Mouse (Mus musculus) T-helper 2 cell (primary cell): ENCODE results near the gene Ankrd33.

Experiments
- in situ Hi-C: fragments of 300-600 bp; cut with MboI, MseI; formaldehyde crosslinking; loops from one replicate; pipeline ENCODE4 v1.15.1; 2025; ENCODE audit warnings: high pct_unique_total_duplicates

Ankrd33 gene

DNA sequence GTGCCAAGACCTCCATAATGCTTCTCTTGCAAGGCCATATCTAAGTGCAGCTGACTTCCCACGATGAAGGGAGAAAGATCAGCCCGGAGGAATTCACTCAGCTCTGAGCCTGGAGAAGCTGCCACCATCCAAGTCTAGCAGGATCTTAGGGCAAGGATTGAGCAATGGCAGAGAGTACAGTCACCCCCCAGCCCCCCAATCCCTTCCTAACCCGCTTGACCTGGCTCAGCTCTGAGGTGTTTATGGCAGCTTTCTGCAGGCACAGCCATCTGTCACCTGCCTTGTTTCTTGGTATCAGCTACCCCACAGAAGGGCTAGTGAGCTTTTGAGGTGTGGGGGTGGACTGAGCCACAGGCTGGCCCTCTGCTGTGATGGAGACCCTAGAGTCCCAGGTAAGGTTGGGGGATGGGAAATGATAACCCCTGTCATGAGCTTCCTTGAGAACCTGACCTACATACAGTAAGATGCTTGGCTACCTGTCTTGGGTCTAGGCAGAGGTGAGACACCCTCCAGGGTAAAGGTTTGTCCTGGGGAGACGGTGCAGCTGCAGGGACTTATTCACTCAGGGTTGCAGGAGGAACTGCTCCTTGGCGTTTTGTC is at the start of gene Ankrd33:
Ankrd33 (plus strand) TSS at position 245 of the 600 bp plus-strand sequence.
- in situ Hi-C loops: no loop called here

DNA sequence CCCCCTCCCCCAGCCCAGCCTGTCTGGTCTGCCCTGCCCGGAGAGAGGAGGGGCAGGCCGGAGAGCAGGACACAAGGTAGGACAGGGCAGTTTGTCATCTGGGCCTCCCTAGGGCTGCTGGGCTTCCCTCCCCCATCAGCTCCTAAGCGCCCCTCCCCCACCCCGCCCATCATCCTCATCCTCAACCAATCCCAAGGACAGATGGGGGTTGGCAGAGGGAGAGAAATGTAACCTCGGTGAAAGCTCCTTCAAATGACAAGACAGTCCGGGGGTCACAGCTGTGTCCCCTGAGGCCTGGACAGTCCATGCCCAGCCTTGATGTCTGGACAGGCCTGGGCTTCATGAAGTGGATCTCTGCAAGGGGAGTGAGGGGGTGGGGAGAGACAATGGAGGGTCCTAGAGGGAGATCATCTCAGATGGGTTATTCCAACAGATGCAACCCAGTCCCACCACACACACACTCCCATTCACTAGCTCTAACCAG is 49.1 kb upstream of the Ankrd33 start:
- in situ Hi-C loops: no loop called here

DNA sequence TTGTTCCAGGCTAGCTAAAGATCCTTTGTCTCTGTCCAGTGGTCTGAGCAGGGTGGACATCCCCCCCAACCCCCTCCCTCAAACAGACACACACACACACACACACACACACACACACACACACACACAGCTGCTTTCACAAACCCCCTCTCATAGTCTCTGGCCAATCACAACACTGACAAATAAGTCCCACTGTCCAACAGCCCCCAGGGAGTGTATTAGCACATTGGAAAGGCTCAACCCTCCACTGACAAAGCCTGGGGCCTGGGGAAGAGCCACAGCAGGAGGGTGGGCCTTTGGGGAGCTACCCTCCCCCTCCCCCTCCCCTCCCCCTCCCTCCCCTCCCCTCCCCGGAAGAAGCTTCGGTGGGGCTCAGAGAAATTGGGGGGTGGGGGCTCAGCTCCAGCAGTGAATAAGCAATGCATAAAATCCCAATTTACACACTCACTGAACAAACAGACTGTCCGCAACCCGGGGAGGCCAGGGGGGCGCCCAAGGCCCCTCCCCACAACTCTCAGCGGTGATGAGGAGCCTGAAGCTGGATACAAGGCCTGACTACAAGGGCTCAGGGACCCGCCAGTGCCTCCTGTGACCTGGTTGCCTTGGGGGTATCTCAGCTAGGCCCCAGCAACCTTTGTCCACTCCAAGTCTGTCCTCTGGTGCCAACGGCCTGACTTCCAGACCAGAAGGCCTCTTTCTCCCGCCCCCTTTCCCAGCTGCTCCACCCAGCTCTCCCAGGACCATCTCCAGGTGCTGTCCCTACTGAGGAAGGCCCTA is 48.4 kb upstream of the Ankrd33 start:
- in situ Hi-C loops: no loop called here

DNA sequence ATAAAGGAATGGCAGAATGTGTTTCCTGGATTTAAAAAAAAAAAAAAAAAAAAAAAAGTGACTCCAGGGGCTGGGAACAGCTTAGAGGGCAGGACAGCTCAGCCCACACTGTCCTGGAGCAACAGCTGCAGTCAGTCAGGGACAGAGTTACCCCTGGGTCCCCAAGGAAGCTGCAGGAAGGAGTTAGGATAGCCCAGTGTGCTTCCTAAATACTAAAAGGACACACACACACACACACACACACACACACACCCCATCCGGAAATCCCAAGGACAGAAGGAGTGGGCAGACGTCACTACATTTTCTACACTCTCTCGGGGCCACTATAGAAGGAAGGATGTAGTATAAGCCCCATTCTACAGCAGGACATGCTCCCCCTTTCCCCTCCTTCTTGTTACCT is 47.5 kb upstream of the Ankrd33 start:
- in situ Hi-C loops: no loop called here

DNA sequence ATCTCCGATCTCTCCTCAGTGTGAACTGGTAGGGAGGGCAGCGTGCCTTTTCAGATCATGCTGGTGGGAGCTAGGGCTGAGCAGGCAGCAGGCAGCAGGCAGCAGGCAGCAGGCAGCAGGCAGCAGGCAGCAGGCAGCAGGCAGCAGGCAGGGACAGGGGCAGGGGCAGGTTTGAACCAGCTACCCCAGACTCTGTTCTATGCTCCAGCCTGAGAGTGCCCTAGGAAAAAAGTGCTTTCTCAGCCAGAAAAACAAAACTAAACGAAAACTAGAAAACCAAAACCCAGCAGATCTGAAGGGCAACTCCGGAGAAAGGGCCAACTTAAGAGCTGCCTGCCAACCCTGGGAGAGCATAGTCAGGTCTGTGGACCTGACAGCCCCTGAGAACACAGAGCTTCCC is 46.9 kb upstream of the Ankrd33 start:
- in situ Hi-C loops: no loop called here

DNA sequence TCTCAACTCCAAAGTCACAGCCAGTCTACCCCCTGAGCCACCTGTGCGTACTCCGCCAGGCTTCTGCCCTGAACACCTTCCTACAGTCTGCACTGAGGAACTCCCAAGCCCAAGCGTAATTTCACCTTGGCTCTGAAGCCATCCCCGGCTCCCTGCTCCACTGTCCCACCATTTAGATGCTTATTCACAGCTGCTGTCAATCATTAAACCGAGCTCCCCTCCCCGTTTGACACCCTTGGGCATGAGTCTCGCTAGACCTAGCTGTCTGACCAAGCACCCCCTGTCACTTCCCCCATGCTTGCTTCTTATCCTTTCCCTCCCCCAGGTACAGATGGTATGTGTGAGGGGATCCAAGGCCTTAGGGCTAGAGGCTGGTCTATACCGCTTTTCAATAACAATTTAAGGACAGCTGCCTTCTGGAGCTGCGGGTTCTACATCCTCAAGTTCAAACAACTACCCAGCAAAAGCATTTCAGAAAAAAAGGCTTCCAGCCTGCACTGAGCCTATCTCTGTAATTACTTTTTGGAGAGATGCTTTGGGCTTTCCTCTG is 45.8 kb upstream of the Ankrd33 start:
- in situ Hi-C loops: no loop called here

DNA sequence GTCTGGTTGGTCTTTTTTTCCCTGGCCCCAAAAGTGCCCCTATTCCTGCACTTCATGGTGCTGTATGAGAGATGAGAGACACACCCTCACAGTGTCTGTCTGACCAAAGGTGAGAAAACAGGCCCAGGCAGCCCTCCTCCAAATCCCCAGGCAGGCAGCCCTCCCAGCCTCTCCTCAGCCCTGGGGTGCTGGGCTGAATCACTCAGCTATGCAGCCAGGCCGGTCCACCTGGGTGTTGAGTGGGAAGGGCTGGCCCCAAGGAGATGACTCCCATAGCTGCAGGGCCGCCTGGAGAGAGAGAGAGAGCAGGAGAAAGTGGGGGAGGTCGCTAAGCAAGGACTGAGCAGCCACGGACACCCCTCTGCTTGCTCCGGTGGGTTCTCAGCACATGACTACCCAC is 44.8 kb upstream of the Ankrd33 start:
- in situ Hi-C loops: no loop called here

DNA sequence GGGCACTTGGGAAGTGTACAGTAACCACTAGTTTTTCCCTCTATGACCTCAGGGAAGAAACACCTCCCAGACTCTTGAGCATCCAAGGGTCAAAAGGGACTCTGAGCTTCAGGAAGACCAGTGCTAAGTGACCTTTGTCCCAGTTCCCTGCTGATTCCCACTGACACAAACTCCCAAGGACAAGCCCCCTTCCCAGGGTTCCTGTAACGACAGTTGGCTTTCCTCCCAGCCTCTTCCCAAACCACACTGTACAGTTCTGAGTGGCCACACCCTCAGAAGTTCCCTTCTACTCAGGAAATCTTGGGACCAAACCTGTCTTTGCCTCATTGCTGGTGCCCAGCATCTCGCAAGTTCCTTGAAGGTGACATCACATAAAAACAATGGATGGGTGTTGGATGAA is 42.8 kb upstream of the Ankrd33 start:
- in situ Hi-C loops: no loop called here

DNA sequence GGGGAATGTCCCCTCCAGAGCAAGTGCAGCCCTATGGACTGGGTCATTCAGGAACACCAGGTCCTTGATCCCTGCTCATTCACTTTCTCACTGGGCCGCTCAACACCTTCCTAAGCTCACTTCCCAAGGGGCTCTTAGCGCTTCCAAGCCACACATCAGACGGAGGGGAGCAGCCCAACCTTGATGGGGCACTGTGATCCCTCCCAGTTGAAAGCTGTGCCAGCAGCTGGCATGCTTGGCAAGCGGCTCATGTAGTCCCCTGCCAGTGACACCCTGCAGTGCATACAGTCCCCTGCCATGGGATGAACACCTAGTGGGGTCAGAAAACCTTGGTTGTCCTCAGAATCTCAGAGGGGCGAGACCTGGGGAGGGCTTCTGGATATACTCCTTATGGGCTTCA is 41.5 kb upstream of the Ankrd33 start:
- in situ Hi-C loops: no loop called here

DNA sequence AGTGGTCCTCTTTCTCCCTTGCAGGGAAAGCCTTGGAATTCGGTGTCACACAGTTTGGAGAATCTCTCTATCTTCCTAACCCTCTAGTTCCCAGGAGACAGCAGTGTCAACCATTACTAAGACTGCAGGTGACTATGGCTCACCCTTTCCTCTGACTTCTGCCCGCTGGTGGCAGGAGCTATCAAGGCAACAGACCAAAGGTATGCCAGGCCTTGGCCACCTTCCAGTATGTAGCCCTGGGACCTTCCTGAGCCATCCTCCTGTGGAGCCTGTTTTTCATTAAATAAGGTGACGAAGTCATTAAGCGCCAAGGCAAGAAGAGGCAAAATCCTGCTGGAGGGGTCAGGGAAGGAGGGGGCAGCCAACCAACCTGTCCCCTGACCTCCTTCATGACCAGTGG is 40.4 kb upstream of the Ankrd33 start:
- in situ Hi-C loops: no loop called here

DNA sequence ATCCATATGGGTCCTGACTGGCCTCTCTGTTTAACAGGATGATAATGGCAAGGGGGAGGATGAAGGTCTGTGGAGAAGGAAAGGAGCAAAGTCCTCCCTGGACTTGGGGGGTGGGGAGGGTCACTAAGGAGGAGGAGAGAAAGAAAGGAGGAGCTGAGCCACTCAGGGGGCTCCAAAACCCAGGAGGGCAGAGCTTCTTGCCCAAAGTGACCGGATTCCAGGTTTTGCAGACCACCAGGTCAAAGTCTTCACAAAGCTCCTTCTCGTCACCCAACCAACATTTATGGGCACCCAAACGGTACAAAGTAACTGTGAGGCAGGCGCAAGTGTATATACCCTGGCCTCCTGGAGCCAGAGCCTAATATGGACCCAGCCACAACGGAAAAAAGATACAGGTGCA is 39.9 kb upstream of the Ankrd33 start:
- in situ Hi-C loops: no loop called here

DNA sequence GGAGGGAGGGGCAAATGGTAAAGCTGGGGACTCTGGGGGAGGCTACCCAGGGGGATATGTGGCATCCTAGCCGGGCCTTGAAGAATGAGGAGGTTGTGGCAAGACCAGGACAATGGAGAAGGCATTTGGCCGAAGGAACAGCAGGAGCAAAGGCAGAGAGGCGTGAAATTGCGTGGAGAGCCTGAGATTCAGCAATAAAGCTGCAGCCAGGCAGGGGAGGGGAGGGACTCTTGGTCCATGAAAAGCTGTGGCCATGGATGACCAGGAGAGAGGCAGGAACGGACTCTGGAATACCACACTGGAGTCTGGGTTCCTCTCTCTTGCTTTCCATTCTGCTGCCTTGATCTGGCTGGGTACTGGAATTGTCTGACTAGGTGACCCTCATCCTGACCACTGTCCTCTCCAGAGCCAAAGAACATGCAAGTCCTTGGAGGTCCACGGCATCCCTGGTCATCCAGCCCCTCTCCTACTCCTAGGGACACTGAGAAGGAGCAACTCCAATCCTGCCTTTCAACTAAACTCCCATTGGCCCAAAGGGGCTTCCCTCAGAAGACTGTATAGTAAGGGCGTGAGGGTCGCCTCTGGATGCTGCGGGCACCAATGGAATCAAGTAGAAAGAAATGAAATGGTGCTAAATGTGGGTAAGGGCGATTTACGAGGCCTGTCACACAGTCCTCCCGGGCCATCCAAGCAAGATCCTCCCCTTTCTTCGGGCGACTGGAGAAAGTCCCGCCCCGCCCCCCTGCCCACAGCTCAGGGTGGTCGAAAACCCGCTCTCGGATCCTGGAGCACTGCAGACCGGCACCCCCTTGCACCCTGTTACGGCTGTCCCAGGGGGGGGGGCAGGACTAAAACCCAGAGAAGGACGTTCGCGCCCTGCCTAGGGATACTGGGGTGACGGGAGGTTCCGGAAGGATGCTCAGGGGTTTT is 39.2 kb upstream of the Ankrd33 start:
- in situ Hi-C loops: no loop called here

DNA sequence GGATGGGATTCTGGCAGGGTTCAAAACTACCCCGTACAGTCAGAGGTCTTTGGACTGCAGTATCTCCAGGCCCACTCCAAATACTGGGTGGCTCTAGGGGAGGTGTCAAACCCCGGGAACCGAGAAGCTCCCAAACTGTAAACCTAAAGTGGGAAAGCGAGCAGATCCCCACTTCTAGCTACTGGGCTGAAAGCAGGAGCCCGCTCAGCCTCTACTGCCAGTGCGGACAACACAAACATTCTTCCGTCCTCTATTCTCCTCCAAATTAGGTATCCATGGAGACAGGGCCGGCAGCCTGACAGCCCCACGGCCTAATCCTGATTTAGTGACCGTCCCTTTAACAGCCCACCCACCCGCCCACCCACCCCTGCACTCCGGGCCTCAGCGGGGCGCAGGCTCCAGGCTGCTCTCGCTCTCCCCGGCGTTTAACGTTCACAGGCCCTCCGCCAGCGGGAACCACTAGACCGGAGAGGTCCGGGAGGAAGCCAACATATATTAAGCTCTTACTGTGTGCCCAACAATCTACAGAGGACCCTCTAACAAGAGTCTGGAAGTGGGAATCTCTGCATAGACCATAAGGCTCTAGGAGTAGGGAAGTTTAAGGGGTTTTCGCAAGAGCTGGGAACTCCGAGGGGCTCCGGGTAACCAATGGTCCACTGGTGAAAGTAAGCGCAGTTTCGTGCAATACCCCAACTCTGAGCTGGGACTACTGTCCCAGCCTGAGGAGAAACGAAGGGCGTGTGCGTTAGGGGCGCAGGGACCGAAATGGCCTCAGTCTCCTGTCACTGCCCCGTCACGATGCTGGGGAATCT is 38.3 kb upstream of the Ankrd33 start:
- in situ Hi-C loops: no loop called here

DNA sequence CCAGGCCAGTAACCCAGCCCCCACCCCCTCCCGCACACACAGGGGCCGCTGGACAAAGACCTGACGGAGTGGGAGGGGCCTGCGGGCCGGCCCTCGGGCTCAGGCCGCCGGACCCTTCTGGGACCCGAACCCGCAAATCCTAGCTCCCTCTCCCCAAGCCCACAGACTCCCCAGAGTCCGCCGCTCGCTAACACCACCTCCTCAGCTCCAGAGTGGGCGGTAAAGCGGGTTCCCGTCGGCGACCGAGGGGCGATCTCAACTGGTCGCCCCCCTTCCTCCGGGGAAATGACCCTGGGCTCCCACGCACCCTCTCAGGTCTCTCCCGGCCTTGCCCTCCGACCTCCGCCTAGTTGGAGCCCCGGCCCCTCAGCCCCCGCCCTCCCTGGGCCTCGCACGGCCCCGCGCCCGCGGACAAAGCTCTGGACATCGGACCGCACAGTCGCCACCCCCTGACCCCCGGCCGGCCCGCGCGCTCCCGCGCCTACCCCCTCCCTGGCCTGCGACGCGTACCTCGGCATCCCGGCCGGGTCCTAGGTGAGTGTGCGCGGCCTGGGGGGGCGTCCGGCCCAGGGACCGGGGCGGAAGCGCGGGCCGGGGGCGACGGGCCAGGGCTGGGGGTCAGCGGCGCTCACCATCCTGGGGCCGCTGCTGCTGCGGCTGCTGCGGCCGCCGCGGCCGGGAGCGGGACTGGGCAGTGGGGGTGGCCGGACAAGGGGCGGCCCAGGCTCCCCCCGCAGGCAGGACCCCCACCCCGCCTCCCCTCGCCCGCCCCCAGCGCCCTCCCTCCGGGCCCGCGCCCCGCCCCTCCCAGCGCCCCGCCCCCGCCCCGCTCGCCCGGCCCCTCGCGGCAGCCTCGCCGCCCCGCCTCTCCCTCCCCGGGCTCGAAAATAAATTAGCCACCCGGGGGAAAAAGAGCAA is 37.5 kb upstream of the Ankrd33 start, which contains the start of gene Fignl2:
Fignl2 (minus strand) TSS at position 755 of the 918 bp plus-strand sequence.
- in situ Hi-C loops: no loop called here

DNA sequence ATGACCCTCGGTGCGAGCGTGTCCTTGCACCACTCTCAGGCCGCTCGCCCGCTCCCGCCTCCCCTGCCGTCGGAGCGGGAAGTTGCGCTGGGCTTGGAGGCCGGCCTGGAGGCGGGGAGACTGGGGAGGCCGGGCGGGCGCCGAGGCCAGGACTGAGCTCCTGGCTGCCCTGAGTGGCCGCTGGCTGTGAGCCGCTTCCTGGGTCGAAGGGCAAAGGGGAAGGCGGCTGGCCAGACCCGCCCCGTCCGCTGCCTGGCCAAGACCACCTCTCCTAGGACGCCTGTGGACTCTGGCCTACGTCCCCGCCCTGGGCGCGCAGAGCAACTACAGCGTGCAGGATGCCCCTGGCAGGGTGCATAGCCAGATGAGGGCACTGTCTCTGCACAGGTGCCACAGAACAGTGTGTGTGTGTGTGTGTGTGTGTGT is 36.8 kb upstream of the Ankrd33 start:
- in situ Hi-C loops: no loop called here

DNA sequence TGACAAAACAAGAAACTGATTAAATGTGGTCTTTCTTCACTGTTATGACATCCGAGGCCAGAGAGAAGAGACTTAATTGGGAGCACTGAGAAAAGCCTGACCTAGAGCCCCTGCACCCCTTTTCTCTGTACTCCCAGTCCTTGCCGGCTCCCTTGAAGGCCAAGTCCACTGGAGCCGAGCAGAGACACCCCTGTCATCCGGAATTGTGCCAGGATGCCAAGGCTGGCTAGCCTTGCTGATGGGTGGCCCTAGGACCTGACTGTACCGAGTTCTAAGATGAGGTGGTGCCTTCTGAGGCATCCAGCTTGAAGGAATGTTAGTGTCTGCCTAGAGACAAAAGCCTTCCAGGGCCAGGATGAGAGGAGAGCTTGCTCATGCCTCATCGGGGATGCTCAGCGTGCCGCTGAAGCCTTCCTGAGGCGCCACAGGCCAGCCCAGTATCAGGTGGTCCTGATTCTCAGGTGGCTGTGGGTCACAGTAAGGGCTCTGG is 35.5 kb upstream of the Ankrd33 start:
- in situ Hi-C loops: no loop called here

DNA sequence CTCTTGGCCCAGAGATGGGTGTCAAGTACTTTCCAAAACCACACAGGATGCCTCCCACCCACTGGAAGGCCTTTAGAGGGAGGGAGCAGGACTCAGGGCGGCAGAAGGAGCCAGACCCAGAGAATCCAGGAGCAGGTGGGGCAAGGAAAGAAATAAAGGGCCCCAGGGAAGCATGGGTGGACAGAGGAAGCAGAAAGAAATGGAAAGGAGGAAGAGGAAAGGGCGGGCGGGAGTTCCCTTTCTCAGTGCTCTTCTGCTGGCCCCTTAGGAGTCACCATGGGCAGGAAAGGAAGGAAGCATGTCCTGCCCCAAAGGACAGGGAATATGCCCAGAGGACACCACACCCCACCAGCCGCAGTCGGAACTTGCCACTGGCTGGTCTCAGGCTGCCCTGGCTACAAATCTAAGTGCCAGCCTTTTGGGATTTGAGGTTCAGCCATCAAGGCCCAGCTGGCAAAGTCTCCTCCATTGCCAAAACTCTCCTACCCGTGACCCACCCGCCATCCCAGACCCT is 34.5 kb upstream of the Ankrd33 start:
- in situ Hi-C loops: no loop called here

DNA sequence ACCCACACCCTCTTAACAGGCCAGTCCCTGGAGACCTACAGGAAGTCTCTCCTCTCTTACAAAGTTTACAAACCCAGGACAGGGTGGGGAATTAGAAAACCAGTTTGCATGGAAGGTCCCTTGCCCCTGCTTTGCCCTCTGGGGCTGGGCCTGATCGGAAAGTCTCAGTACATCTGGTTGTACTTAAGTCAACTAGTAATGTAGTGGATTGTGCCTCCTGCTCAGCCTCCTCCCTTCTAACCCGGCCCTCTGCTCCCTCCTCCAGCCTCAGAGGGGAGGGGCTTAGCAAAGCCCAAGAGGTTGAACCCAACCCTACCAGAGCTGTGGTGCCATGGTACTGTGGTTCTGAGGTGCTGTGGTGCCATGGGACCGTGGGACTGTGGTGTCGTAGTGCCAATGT is 33.3 kb upstream of the Ankrd33 start:
- in situ Hi-C loops: no loop called here

DNA sequence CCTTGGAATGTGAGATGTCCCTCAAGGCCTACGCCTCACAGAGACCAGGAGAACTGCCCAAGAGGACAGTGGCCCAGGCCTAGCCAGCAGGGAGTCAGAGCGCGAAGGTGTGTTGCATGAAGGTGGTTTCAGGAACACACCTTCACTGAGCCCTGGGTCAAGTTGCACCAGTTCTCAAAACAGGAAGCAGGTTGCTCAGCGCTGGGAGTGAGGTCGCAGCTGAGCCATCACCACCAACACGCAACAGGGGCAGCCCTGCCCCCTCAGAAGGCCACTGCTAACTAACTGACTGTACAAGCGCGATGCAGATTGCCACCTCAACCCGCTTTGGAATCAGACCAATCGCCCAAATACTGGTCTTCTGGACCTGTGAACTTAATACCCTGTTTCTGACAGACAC is 31.1 kb upstream of the Ankrd33 start:
- in situ Hi-C loops: no loop called here

DNA sequence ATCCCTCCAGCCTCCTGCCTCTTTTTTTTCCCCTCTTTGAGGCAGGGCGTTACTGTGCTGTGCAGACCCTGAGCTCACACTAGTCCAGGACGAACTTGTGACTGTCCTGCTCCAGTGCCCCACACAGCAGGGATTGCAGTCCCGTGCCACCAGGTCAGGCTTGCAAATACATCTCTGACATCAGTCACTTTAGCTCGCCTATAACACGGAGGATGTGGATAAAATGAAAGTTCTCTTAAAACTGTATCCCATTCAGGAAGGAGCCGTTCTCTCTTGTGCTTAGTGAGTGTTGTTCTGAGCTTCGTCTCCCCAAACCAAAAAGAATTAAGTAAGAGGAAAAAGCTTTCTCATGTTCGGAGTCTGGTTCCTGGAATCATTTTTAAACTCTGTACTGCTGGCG is 29.1 kb upstream of the Ankrd33 start:
- in situ Hi-C loops: no loop called here
